Mouse (Mus musculus) megakaryocyte progenitor cell, adult 5-6 weeks (primary cell): ENCODE measurements around the gene Notch4. TPM values are rescaled to one million over a fixed set of nuclear protein-coding genes. Genes with fewer than 3 reads are reported as not detected.

ENCODE experiments used
- ATAC-seq: replicated peaks from 2 replicates; pipeline ENCODE4 v1.8.0; 2016; ENCODE audit warnings: mild to moderate bottlenecking, moderate TSS enrichment, inconsistent platforms; ENCODE audit not compliant: poor library complexity
- total RNA-seq, 2 experiments: library from RNA; stranded (forward) in 1 of 2; stranded (reverse) in 1 of 2; fragments of 157-497, 149-512 nt in 1 of 2; fragments of 200-1000 nt in 1 of 2; gene quantifications; 2 replicates each; pipeline versions ENCODE4 v1.2.3 to v1.2.4; 2015 to 2017

Notch4 gene
- total RNA-seq, 2 experiments from 2014 or later = under 0.01 to 0.39 TPM

DNA sequence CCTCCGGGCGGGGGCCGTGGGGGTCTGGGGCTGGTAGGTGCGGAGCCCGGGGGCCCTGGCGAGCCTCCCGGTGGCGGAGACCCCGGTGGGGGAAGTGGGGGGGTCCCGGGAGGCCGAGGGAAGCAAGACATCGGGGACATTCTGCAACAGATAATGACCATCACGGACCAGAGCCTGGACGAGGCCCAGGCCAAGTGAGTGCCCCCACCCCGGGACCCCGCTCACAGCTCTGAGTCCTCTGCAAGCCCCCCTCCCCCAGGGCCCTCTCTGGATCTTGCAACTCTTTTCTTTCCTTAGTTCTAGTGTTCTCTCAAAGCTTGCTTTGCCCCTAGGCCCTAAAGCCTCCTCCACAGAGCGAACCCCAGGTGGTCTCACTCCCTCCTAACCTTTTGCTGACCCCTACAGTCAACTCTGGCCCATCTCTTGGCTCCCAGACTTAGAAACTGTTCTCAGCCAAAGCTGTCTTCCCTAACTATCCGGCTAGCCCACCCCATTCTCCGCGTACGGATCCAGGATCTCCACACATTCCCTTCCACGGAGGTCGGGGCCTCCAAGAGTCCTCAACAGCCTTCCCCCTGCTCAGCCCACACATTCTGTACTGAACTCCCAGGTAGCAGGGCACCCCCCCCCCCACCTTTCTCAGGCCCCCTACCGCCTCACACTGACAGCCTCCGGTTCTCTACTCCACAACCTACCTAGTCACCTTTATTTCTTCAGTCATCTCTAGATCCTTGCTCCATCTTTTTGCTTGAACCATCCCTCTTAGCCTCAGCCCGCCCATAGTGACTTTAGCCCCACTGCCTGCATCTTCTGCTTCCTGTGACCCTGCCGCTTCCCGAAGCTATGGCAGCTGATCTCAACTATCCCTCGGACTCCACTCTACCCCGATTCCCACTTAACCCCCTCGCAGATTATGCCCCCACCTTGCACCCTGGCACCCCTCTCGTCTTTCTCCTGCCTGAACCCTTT, 28.8 kb downstream of the Notch4 start:
- 0 out of 2 replicates have a peak, but pooled peaks have one; percentile 17 for ATAC-seq

DNA sequence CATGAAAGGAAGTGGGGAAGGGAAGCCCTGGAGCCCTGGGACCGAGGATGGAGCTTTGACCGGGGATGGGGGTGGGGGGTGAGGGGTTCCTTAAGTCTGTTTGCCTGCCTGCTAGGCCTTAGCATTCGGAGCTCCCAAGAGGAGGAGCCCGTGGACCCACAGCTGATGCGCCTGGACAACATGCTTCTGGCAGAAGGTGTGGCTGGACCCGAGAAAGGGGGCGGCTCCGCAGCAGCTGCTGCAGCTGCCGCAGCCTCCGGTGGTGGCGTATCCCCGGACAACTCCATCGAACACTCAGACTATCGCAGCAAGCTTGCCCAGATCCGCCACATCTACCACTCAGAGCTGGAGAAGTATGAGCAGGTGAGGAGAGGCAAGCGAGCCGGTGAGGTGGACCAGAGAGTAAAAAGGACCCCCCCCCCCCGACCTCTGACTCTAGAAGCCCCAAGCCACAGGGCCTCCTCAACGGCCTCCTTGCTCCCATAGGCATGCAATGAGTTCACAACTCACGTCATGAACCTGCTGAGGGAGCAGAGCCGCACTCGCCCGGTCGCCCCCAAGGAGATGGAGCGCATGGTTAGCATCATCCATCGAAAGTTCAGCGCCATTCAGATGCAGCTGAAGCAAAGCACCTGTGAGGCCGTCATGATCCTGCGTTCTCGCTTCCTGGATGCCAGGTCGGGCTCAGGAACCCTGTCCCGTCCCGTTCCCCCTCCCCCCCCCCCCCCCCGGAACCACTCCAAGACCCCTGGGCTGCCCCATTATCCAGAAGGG, 29.9 kb downstream of the Notch4 start:
- no peak for ATAC-seq

DNA sequence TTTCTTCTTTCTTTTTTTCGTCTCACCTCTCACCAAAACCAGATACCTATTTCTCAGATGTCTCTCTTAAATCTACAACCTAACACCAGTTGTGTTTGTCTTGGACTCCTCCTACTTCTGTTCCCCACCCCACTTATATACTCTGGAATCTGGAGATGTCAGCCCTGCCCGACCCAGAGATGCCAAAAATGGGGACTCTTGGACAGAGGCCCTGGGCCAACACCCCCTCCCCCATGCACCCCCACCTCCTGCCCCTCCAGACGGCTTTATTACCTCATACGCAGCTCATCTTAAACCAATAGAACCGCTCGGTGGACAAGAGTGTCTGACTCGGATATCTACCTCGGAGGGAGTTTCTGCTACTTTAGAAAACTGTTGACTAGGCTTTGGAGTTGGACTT, 32.0 kb downstream of the Notch4 start:
- no peak for ATAC-seq

DNA sequence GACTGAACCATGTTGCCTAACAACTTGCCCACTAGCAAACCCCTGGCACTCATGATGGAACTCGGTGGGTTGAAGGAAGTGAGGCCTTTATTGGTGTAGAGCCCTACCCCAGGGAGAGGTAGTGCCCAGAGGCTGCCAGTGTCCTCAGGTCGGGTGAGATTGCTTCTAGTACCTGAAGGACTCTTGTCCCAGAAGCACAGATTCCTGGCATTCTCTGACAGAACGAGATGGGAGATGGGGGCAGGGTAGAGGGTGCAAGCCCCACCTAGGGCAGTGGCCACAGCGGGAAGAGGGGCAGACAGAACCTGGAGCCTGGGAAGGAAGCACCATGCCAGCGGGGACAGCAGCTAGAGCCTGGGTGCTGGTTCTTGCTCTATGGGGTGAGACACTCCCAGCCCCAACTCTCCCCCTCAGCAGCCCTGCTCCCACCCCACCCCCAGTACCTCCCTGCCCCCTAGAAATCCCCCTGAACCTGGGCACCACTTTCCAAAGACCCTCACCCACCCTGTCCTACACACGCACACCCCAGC, 33.6 kb downstream of the Notch4 start, which contains the start of gene Ager:
Gene Ager (plus strand): TSS at position 297 of the 530 bp plus-strand sequence.
- peak; percentile 44 for ATAC-seq

GRCm38 (mm10) chr17:34599891-34600290, 35.8 kb downstream of the Notch4 start:
- ATAC-seq = no peak

GRCm38 (mm10) chr17:34601796-34602195, 37.7 kb downstream of the Notch4 start:
- no peak for ATAC-seq

GRCm38 (mm10) chr17:34603375-34604060, 39.5 kb downstream of the Notch4 start, which contains the start of gene Rnf5:
Gene Rnf5 (minus strand): TSS chr17:34603690.
- peak; percentile 72 for ATAC-seq

DNA sequence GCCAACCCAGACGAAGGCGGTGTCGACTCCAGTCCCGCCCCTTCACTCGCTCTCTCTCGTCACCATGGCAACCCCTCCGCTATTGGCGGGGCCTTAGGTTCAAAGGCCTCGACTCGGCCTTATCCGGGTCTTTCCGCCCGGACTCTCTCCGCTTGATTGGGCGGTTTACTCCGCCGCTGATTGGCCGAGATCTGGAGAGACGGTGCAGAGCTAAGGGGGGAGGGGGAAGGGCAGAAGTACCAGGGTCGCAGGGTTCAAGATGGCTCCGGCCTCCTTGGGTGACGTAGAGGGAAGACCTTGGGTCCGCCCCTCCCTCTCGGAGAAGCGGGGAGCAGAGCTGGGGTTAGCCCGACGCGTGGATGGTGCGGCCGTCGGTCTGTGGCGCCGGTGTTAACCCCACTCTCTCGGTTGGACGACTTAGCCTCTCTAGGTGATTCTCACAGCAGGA, 40.0 kb downstream of the Notch4 start, which contains the start of gene Agpat1:
Gene Agpat1 (plus strand): TSS at position 202 of the 448 bp plus-strand sequence.
- ATAC-seq = peak; percentile 73

- no peak for ATAC-seq
These were observed 40.6 kb downstream of the Notch4 start for GRCm38 (mm10) chr17:34604511-34605237.

DNA sequence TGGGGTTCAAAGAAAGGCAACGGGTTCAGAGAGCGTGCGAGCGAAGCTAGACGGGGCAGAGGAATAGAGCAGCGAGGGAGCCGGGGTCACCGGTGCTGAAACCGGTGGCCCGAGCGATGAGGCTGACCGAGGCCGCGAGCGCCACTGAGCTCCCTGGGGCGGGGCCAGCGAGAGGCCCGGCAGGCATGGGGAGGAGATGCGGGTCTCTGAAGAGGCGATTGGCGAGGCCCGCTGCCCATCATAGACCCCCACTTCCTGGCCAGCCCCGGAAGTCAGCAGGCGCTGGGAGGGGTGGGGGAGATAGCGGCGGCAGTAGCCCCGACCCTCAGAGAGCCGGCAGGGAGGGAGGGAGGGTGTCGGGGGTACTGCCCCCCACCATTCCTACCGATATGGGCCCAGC, 41.5 kb downstream of the Notch4 start:
- peak; percentile 45 for ATAC-seq

GRCm38 (mm10) chr17:34606186-34607039, 42.3 kb downstream of the Notch4 start:
- ATAC-seq = no peak

GRCm38 (mm10) chr17:34607997-34608396, 43.9 kb downstream of the Notch4 start:
- ATAC-seq = no peak

GRCm38 (mm10) chr17:34611050-34611449, 47.0 kb downstream of the Notch4 start:
- no peak for ATAC-seq

DNA sequence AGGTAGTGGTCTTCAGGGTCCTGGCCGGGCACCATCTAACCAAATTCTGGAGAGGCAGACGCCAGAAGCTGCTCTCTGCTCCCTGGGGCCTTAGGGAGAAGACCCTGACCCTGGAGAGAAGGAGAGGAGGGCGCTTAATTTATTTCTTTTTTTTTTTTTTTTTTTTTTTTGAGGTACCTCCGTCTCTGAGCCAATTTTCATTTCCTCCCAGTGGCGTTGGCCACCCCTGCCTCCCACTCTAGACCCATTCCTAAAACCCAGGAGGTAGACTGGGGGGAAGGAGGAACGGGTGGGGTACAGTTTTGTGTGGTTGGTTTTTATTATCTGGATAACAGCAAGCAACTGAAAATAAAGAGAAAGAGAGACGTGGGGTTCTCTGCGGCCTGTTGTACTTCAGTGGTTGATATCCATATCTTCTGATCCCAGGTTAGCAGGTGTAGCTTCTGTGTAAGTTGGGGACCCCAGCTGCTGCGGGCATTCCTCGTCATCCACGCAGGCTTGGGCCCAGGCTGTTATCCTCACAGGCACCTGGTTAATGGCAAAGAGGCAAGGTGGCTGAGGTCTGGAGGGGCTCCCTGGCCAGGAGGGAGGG, 49.1 kb downstream of the Notch4 start:
- ATAC-seq = peak; percentile 95

DNA sequence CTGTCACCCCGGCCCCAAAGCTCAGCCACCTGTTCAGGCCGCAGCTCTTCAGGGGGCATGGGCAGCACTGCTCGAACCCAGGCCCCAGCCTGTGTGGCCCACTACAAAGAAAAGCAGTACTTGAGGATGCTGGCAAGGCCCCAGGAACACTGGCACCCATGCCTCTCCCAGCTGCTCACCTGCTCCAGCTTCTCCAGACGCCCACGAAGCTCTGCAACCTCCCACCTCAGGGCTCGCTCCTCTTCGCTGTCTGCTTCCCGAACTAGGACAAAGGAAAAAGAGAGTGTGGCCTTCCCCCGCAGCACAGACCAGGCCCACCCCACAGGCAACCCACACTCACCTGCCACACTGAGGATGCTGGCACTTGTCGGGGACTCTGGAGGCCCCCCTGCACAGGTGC, 49.8 kb downstream of the Notch4 start:
- ATAC-seq = no peak

- no peak for ATAC-seq
These were observed 51.8 kb downstream of the Notch4 start, which contains the start of gene Egfl8 for GRCm38 (mm10) chr17:34615871-34616270. Gene Egfl8 (minus strand): TSS chr17:34615971.

DNA sequence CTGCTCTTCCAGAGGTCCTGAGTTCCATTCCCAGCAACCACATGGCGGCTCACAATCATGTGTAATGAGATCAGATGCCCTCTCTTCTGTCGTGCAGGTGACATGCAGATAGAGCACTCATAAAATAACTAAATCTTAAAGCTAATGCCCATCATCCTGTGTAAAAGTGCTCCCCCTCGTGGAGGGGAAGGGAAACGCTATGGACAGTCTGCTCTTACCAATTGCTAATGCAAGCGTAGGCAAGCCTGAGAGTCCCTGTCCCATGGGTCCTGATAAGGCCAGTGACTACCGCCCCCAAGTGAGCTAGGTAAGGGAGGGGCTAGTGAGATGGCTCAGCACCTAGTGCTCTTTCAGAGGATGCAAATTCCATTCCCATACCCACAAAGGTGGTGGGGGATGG, 54.9 kb downstream of the Notch4 start:
- peak; percentile 97 for ATAC-seq

DNA sequence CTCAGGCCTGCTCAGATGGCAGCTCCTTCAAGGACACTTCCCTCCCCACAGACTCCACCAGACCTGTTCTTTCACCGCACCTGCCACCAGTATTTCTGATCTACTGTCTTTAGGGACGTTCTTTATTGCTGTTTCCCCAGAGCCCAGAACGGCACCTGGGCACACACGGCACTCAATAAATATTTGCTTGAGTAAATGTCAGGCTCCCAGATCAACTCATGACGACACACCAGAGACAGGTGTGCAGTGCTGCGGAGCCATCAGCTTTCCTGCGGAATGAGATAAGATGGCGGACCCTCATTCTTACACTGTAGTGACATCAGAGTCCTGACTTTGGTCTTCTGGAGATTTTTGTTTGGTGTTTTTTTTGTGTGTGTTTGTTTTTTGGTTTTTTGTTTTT, 56.9 kb downstream of the Notch4 start:
- no peak for ATAC-seq
